Mouse (Mus musculus) liver, embryonic 14.5 days (tissue): ENCODE results near the gene Gpr68.

Experiments used
- CTCF ChIP-seq: IDR thresholded peaks from 2 replicates; pipeline ENCODE4 v1.5.1; 2016; ENCODE audit warnings: antibody characterized with exemption, low read depth, control low read depth
- EP300 ChIP-seq: IDR thresholded peaks from 2 replicates; pipeline ENCODE4 v1.6.1; 2016; ENCODE audit warnings: antibody characterized with exemption, low read depth

DNA sequence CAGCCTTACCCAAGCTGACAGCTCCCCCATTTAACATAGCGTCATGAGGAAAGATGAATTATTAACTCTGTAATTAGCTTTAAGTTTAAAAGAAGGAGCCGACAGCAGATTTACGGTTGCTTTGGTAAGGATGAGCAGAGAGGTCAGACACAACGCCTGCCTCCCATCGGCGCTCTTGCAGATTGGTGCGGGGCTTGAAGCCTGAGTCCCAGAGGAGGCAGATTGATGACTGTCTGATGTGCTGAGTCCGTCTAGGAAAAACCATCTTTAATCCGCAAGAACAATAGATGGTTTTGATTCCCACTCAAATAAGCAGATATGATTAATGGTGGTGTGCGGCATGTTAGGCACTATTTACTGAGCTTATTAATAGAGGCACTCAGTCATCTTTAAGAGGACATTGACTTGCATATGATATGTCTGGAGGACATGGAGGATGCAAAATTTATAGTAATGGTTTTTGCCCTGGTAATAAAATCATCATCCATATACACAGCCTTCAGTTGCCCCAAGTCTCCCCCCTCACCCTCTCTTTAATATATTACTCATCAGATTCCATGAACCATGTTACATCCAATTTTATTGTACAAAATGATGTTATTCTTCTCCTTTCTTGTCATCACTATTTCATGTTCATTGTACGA, 60.4 kb downstream of the Gpr68 start:
- TF ChIP-seq CTCF (no peak), EP300 (no peak)
